Comparison of ENCODE assay signal across 14 mouse cellular contexts in genomic region chr2:163710606-163711159, GRCm38 (mm10). TPM values are rescaled to one million over a fixed set of nuclear protein-coding genes. Genes with fewer than 3 reads are reported as not detected.
A peak's percentile ranks its signal among the peaks of the same experiment; 100 is the strongest.
DNase-seq lines count a peak whose midpoint lies in the region; ATAC-seq and TF ChIP-seq lines count a peak whose summit lies in the region.
"Had no signal": no experiment of that assay in that cellular context is flagged by ENCODE, and none has a peak within 500 bp of the region (broad histone marks: within the 10 kb centered on the region; RNA-seq: fewer than 3 reads in every experiment).

No protein-coding gene starts in this region.

- H3K27me3 ChIP-seq in kidney, adult 2 months (replicated peaks; ENCODE audit: control insufficient read depth, insufficient read depth, low read length) = no peaks in the 10 kb centered on the region
- no peaks in the 10 kb centered on the region for H3K27me3 ChIP-seq in heart, postnatal 0 days (ENCODE audit: control insufficient read depth, insufficient read depth, low read length)
- H3K27me3 ChIP-seq: embryonic facial prominence, embryonic 12.5 days; hindbrain, embryonic 13.5 days; limb, embryonic 12.5 days; midbrain, embryonic 12.5 days had no signal

- no peak overlapping the region for H3K4me3 ChIP-seq in kidney, adult 2 months (ENCODE audit: insufficient read depth, low read depth, low read length)
- no peak overlapping the region for H3K4me3 ChIP-seq in heart, postnatal 0 days (ENCODE audit: low read depth, low read length)
- H3K4me3 ChIP-seq: embryonic facial prominence, embryonic 12.5 days; hindbrain, embryonic 13.5 days; limb, embryonic 12.5 days; midbrain, embryonic 12.5 days had no signal

- TF ChIP-seq CTCF in kidney, adult 2 months (conservative IDR thresholded peaks at IDR 0.05; ENCODE audit: insufficient read depth, insufficient read length, low read depth, low read length) = no peak
- no peak for TF ChIP-seq CTCF in heart, postnatal 0 days (IDR thresholded peaks at IDR 0.05; ENCODE audit: low read depth)

- H3K9me3 ChIP-seq in heart, postnatal 0 days (replicated peaks; ENCODE audit: control insufficient read depth, low read length) = no peaks in the 10 kb centered on the region
- H3K9me3 ChIP-seq: embryonic facial prominence, embryonic 12.5 days; hindbrain, embryonic 13.5 days; limb, embryonic 12.5 days; midbrain, embryonic 12.5 days had no signal

- H3K4me1 ChIP-seq in kidney, adult 2 months (ENCODE audit: control insufficient read depth, insufficient read depth, low read length) = peaks cover 9% of the 10 kb centered on the region
- H3K4me1 ChIP-seq in heart, postnatal 0 days (ENCODE audit: control insufficient read depth, insufficient read depth) = peaks cover 49% of the 10 kb centered on the region
- H3K4me1 ChIP-seq: embryonic facial prominence, embryonic 12.5 days had no signal

- 0 out of 2 replicates have a peak overlapping the region, but pooled peaks have one; percentile 0 for H3K9ac ChIP-seq in heart, postnatal 0 days (replicated peaks; ENCODE audit: low read depth, low read length)
- H3K9ac ChIP-seq: embryonic facial prominence, embryonic 12.5 days; hindbrain, embryonic 13.5 days; limb, embryonic 12.5 days; midbrain, embryonic 12.5 days had no signal

- no peak for TF ChIP-seq POLR2A in kidney, adult 2 months (IDR thresholded peaks at IDR 0.05; ENCODE audit: low read depth, low read length)

- ATAC-seq in heart, postnatal 0 days (ENCODE audit: insufficient read depth, low read depth) = no peak
- ATAC-seq in megakaryocyte progenitor cell, adult 5-6 weeks (replicated peaks; ENCODE audit: poor library complexity) = peak; percentile 21

- WGBS in kidney, adult 2 months = 66% methylated on average over 5 of the region's 5 CpGs
- WGBS in heart, postnatal 0 days = 50% methylated on average over 5 of the region's 5 CpGs

- peak overlapping the region; percentile 46 for H3K27ac ChIP-seq in kidney, adult 2 months (ENCODE audit: insufficient read depth, low read depth, low read length)
- H3K27ac ChIP-seq in heart, postnatal 0 days (ENCODE audit: low read depth) = peak overlapping the region; percentile 77
- H3K27ac ChIP-seq: embryonic facial prominence, embryonic 12.5 days; hindbrain, embryonic 13.5 days; limb, embryonic 12.5 days; midbrain, embryonic 12.5 days had no signal

- TF ChIP-seq EP300 in heart, postnatal 0 days (IDR thresholded peaks at IDR 0.05; ENCODE audit: low read depth) = no peak

- DNase-seq in kidney, adult 2 months = peak; percentile 54
- no peak for DNase-seq in kidney, adult 8-10 months
- DNase-seq in thymus, postnatal 25 days = peak; percentile 40
- DNase-seq in thymus, postnatal 0 days (ENCODE audit: low spot score) = no peak
- no peak for DNase-seq in heart, postnatal 0 days (ENCODE audit: low spot score)
- DNase-seq in left cerebral cortex, adult 18-20 months (ENCODE audit: low spot score in 2 of 2) = no peak
- DNase-seq in adrenal gland, postnatal 4 days (ENCODE audit: low spot score in 2 of 2) = no peak
- DNase-seq: adrenal gland, adult 8-10 months; cerebellum, adult 11-12 months had no signal

- no peaks in the 10 kb centered on the region for H3K36me3 ChIP-seq in kidney, adult 2 months (ENCODE audit: control insufficient read depth, insufficient read depth, low read length)
- peaks cover 9% of the 10 kb centered on the region for H3K36me3 ChIP-seq in heart, postnatal 0 days (replicated peaks; ENCODE audit: control insufficient read depth, insufficient read depth, low read length)
- H3K36me3 ChIP-seq: embryonic facial prominence, embryonic 12.5 days; hindbrain, embryonic 13.5 days had no signal

- no peak overlapping the region for H3K4me2 ChIP-seq in heart, postnatal 0 days (ENCODE audit: low read depth, low read length)
- H3K4me2 ChIP-seq: embryonic facial prominence, embryonic 12.5 days; hindbrain, embryonic 13.5 days; limb, embryonic 12.5 days; midbrain, embryonic 12.5 days had no signal

RNA-seq across cellular contexts. Expression of gene Ada, which starts 39.4 kb away (rescaled TPM):
- 1.8 and 2.4 TPM in 2 replicates for polyA plus RNA-seq in kidney, adult 2 months (2012; rRNA removed)
- 73.2 and 83.0 TPM in 2 replicates for polyA plus RNA-seq in thymus, postnatal 0 days (2015; fragmentation: Nextera tagmentation; extraction: Ambion mirVana)
- 2.4 and 4.1 TPM in 2 replicates for total RNA-seq in heart, postnatal 0 days (2014; rRNA removed; ENCODE audit: low replicate concordance)
- polyA plus RNA-seq in heart, postnatal 0 days (2015; fragmentation: Nextera tagmentation; extraction: Ambion mirVana) = 1.9 and 2.2 TPM in 2 replicates
- total RNA-seq in megakaryocyte progenitor cell, adult 5-6 weeks (2015) = 13.4 TPM in 2 replicates
- 17.5 and 20.2 TPM in 2 replicates for total RNA-seq in megakaryocyte progenitor cell, adult 5-6 weeks (2017)
- under 1 TPM; 0.70 to 0.80 TPM for total RNA-seq in left cerebral cortex, adult 18-20 months (2021)
- 1 to 10 TPM; 6.1 TPM for total RNA-seq in adrenal gland, postnatal 4 days (2021)

RNA-seq across cellular contexts. Expression of gene Pkig, which starts 52.5 kb away (rescaled TPM):
- 100 and 107 TPM in 2 replicates for polyA plus RNA-seq in kidney, adult 2 months (2012; rRNA removed)
- 63.5 and 66.1 TPM in 2 replicates for polyA plus RNA-seq in thymus, postnatal 0 days (2015; fragmentation: Nextera tagmentation; extraction: Ambion mirVana)
- 363 and 431 TPM in 2 replicates for total RNA-seq in heart, postnatal 0 days (2014; rRNA removed; ENCODE audit: low replicate concordance)
- 495 and 511 TPM in 2 replicates for polyA plus RNA-seq in heart, postnatal 0 days (2015; fragmentation: Nextera tagmentation; extraction: Ambion mirVana)
- 50.8 and 54.4 TPM in 2 replicates for total RNA-seq in megakaryocyte progenitor cell, adult 5-6 weeks (2015)
- 52.9 and 56.3 TPM in 2 replicates for total RNA-seq in megakaryocyte progenitor cell, adult 5-6 weeks (2017)
- 100 to 1,000 TPM; 130 to 132 TPM for total RNA-seq in left cerebral cortex, adult 18-20 months (2021)
- total RNA-seq in adrenal gland, postnatal 4 days (2021) = 10 to 100 TPM; 67.4 to 72.8 TPM

Comparison
In these comparisons a context has a peak if more than half of its experiments do, and no peak if none do; other contexts are left out.
1. DNase-seq: peak in kidney, adult 2 months (single experiment) and thymus, postnatal 25 days (single experiment); none in kidney, adult 8-10 months (0 of 2), thymus, postnatal 0 days (single experiment), heart, postnatal 0 days (single experiment), left cerebral cortex, adult 18-20 months (0 of 2) and adrenal gland, postnatal 4 days (0 of 2).